8 mouse cellular contexts compared by ENCODE assay signal in the genomic region with DNA sequence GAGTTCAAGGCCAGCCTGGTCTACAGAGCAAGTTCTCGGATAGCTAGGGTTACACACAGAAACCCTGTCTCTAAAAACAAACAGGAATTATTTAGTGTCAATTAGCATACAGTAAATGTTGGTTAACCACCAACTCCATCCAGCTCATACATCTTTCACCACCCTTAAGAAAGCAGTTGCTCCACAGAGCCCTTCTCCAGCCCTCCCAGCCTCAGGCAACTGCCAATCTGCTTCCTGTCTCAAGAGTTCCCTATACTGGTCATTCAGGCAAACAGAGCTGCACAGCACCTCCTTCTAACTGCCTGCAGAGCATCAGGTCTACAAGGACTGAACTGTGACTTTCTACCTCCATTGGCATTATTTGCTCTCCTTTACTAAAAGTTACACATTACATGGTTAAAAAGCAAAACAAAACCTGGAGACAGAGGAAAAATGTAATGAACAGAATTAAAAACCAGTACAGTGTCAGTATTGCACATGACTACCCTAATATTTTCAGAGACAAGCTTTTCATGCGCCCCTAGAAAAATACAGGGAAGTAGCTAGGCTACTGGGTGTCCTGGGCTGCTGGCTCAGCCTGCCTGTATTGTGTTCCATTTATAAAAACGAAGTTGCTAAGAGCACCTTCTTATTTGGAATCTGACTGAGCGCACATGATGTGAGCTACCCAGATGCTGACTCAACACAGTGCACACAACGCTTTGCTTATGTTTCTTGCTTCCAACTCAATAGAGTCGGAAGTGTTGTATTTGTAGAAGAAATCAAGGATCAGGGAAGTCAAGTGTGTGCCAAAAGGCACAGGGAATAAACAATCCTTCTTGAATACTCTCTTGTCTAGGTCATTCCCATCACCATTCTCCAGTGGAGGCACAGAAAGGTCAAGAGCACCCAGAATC.
"Had no signal": no experiment of that assay in that cellular context is flagged by ENCODE, and none has a peak within 500 bp of the region (broad histone marks: within the 10 kb centered on the region; RNA-seq: fewer than 3 reads in every experiment).

No protein-coding gene starts in this region.

- DNase-seq: kidney, adult 2 months; kidney, postnatal 14 days; right cerebral cortex, postnatal 25 days; thymus, adult 2 months; thymus, postnatal 36 days had no signal

- ATAC-seq: intestine, embryonic 16.5 days; liver, embryonic 12.5 days; midbrain, embryonic 16.5 days had no signal
